Mouse (Mus musculus): ENCODE results near the gene Boc. TPM values are rescaled to one million over a fixed set of nuclear protein-coding genes. Genes with fewer than 3 reads are reported as not detected.

The Boc gene
- polyA plus RNA-seq, 1 experiment from 2014 or later = 7.8 TPM

DNA sequence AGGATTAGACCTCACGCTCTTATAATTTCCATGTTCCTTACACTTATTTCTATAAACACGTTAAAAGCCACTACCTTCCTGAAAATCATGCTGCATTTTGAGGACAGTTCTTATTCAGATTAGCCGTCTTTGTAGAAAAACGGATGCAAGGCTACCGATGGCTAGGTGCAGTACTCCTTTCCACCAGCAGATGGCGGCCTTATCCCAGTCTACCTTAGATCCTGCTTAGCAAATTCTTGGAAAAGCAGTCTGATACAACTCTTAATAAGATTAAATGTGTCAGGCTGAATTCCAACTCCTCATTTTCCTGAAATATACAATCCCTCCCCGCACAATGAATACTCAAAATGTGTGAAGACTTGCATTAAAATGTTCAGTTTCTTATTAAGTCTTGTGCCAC is 74.6 kb downstream of the Boc start:
- Histone ChIP-seq H3K27me3 (ENCODE audit: control insufficient read depth, insufficient read depth, low read length) (no peaks in the 10 kb centered on the region), H3K4me1 (ENCODE audit: control insufficient read depth, insufficient read depth, low read length) (no peaks in the 10 kb centered on the region), H3K27ac (ENCODE audit: low read depth, low read length) (no peak overlapping the region), H3K9ac (replicated peaks; ENCODE audit: low read depth, low read length) (no peak overlapping the region), H3K4me2 (ENCODE audit: low read depth, low read length) (no peak overlapping the region), H3K36me3 (ENCODE audit: control insufficient read depth, insufficient read depth, low read length) (no peaks in the 10 kb centered on the region), H3K9me3 (ENCODE audit: control insufficient read depth, low read length) (no peaks in the 10 kb centered on the region), H3K4me3 (ENCODE audit: low read depth, low read length) (no peak overlapping the region)
- 5% methylated on average over 7 of the region's 7 CpGs for WGBS
- peak; percentile 33; the same call in 1 of the 2 replicates for ATAC-seq (ENCODE audit: low read depth)

DNA sequence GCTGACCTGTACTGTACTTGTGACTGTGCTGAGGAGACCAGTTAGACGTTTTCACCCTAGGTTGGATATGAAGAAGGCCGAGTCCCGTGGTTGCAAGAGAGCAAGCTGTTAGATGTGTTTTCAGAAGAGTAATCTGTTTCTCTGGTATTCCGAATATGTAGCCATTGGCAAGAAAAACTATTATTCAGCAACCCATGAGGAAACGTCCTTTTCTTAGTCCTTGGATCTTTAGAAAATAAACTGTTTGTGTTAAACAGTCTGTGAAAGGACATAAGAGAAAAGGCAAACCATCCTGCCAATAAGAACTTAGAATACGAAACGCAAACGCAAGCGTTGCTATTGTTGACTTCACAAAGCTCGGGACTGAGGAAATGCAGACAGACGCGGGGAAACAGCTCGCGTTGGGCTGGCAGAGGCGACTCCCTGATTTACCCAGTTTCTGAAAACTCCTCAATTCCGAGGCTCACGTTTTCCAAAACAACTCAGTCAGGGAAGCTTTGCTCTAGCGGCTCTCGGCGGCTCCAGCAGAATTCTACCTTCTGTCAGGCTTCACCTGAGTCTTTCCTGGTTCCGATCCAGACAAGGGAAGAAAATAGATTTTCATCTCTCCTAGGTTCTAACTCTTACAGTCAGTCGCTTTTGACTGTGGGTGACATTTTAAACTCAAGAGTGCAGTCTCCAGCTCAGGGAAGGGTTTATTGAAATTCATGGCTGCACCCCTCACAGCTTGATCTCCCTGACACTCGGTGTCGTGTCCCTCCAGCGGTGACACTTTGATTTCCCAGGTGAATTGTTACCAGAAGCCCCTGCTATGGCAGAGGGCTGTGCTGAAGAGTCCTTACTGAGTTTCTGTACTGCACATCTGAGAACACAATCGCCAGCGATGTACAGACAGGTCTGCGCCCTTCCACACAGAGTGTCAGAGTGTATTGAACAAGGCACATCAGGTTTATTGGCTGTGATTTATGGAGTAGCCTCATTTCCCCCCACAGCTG is 76.8 kb downstream of the Boc start:
- no peak for ATAC-seq (ENCODE audit: low read depth)
- Histone ChIP-seq H3K27ac (ENCODE audit: low read depth, low read length) (0 out of 2 replicates have a peak overlapping the region, but pooled peaks have one; percentile 28), H3K4me3 (ENCODE audit: low read depth, low read length) (no peak overlapping the region), H3K36me3 (ENCODE audit: control insufficient read depth, insufficient read depth, low read length) (no peaks in the 10 kb centered on the region), H3K27me3 (ENCODE audit: control insufficient read depth, insufficient read depth, low read length) (no peaks in the 10 kb centered on the region), H3K4me1 (ENCODE audit: control insufficient read depth, insufficient read depth, low read length) (no peaks in the 10 kb centered on the region), H3K9ac (replicated peaks; ENCODE audit: low read depth, low read length) (0 out of 2 replicates have a peak overlapping the region, but pooled peaks have one; percentile 2), H3K4me2 (ENCODE audit: low read depth, low read length) (no peak overlapping the region), H3K9me3 (ENCODE audit: control insufficient read depth, low read length) (no peaks in the 10 kb centered on the region)
- WGBS = 39% methylated on average over 28 of the region's 28 CpGs

DNA sequence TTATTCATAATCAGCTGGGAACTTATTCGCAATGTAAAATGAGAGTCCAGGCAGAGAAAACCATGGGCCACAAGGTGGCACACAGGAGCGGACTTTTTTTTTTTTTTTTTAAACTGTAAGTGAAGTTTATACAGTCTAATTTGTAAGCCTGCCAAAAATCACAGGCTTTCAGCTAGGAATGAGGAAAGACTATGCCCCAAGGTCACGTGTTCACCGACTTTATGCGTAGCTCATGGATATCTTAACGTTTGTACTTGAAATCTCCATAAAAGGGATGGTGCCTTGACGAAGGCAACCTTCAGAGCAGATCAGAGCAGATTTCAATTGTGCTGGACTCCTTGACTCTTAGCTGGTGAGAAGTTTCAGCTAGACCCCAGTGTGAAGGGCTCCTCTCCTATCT is 78.1 kb downstream of the Boc start:
- Histone ChIP-seq H3K4me3 (ENCODE audit: low read depth, low read length) (no peak overlapping the region), H3K4me2 (ENCODE audit: low read depth, low read length) (no peak overlapping the region), H3K4me1 (ENCODE audit: control insufficient read depth, insufficient read depth, low read length) (no peaks in the 10 kb centered on the region), H3K27me3 (ENCODE audit: control insufficient read depth, insufficient read depth, low read length) (no peaks in the 10 kb centered on the region), H3K27ac (ENCODE audit: low read depth, low read length) (no peak overlapping the region), H3K36me3 (ENCODE audit: control insufficient read depth, insufficient read depth, low read length) (no peaks in the 10 kb centered on the region), H3K9ac (replicated peaks; ENCODE audit: low read depth, low read length) (no peak overlapping the region), H3K9me3 (ENCODE audit: control insufficient read depth, low read length) (no peaks in the 10 kb centered on the region)
- ATAC-seq (ENCODE audit: low read depth) = no peak
- whole genome bisulfite sequencing = 70% methylated on average over 7 of the region's 7 CpGs

DNA sequence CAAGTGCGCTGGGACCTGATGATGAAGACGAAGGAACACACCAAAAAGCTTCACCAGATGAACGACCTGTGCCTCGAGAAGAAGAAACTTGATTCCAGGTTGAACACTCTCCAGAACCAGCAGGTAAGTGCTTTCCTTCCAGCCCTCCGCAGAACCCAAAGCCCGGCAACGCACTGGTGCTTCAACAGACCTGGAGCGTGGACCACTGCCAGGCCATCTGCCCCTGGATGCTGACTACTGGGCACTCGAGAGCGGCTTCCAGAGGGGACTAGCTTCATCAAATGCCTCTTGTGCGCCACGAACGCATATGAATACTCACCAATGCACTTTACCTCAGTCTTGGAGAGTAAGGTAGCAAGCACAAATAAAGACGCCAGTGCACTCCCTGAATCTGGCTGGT is 78.8 kb downstream of the Boc start:
- H3K9me3 ChIP-seq (ENCODE audit: control insufficient read depth, low read length) = no peaks in the 10 kb centered on the region
- no peak overlapping the region for H3K27ac ChIP-seq (ENCODE audit: low read depth, low read length)
- H3K36me3 ChIP-seq (ENCODE audit: control insufficient read depth, insufficient read depth, low read length) = no peaks in the 10 kb centered on the region
- H3K4me3 ChIP-seq (ENCODE audit: low read depth, low read length) = no peak overlapping the region
- no peaks in the 10 kb centered on the region for H3K27me3 ChIP-seq (ENCODE audit: control insufficient read depth, insufficient read depth, low read length)
- ATAC-seq (ENCODE audit: low read depth) = no peak
- WGBS = 90% methylated on average over 14 of the region's 14 CpGs
- no peak overlapping the region for H3K4me2 ChIP-seq (ENCODE audit: low read depth, low read length)
- no peaks in the 10 kb centered on the region for H3K4me1 ChIP-seq (ENCODE audit: control insufficient read depth, insufficient read depth, low read length)
- no peak overlapping the region for H3K9ac ChIP-seq (replicated peaks; ENCODE audit: low read depth, low read length)

DNA sequence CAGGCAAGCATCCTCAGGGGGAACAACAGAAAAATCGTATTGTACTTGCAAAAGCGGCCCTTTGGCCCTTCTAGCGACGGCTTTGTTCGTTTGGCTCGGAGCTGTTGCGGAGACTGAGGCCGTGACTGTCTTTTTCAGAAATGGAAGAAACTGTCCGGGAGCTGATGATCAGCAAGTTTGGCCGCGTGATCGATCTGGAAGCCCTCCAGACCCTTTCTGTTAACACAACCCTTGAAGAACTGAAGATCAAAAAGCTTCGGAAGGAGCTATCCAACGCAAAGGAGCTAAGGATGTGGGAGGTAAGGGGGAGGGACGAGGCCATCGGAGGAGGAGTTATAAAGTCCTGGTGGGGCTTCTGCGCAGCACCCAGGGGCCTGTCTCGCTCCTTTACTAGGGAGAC is 79.9 kb downstream of the Boc start:
- no peaks in the 10 kb centered on the region for H3K36me3 ChIP-seq (ENCODE audit: control insufficient read depth, insufficient read depth, low read length)
- no peak for ATAC-seq (ENCODE audit: low read depth)
- H3K27ac ChIP-seq (ENCODE audit: low read depth, low read length) = no peak overlapping the region
- H3K9ac ChIP-seq (replicated peaks; ENCODE audit: low read depth, low read length) = no peak overlapping the region
- H3K9me3 ChIP-seq (ENCODE audit: control insufficient read depth, low read length) = no peaks in the 10 kb centered on the region
- no peak overlapping the region for H3K4me2 ChIP-seq (ENCODE audit: low read depth, low read length)
- H3K27me3 ChIP-seq (ENCODE audit: control insufficient read depth, insufficient read depth, low read length) = no peaks in the 10 kb centered on the region
- WGBS = 39% methylated on average over 18 of the region's 18 CpGs
- H3K4me3 ChIP-seq (ENCODE audit: low read depth, low read length) = no peak overlapping the region
- H3K4me1 ChIP-seq (ENCODE audit: control insufficient read depth, insufficient read depth, low read length) = no peaks in the 10 kb centered on the region

DNA sequence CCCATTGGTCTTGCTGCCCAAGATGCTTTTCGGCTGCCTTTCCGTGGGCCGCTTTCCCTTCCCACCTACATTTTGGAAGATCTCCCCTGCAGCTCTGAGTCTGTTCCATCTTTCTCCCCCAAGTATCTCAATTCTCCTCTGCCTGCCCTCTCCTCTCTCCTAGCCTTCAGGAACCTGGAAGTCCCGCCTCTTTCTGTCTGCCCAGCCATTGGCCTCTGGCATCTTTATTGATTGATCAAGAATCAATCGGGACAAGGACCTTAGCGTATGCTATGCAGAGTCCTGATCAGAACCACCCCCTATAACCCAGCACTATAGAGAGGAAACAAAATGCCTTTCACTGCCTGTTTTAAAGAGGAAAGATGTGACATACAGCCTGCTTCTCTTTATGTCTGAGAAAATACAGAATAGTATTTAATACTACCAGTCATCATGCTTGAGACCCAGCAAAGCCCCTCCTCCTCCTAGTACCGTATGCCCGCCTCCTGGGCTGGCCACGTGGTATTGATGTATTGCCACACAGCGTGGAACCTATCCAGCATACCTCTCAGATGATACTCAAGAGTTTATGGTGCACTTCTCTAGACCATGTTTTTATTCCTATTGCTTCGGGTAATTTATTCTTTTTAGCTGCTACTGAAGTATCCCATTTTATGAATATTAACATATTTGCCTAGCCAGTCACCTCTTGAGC is 82.9 kb downstream of the Boc start:
- H3K9me3 ChIP-seq (ENCODE audit: control insufficient read depth, low read length) = no peaks in the 10 kb centered on the region
- H3K4me2 ChIP-seq (ENCODE audit: low read depth, low read length) = no peak overlapping the region
- no peak overlapping the region for H3K9ac ChIP-seq (replicated peaks; ENCODE audit: low read depth, low read length)
- 87% methylated on average over 11 of the region's 11 CpGs for WGBS
- no peaks in the 10 kb centered on the region for H3K36me3 ChIP-seq (ENCODE audit: control insufficient read depth, insufficient read depth, low read length)
- H3K4me3 ChIP-seq (ENCODE audit: low read depth, low read length) = no peak overlapping the region
- H3K27ac ChIP-seq (ENCODE audit: low read depth, low read length) = no peak overlapping the region
- H3K4me1 ChIP-seq (ENCODE audit: control insufficient read depth, insufficient read depth, low read length) = no peaks in the 10 kb centered on the region
- ATAC-seq (ENCODE audit: low read depth) = no peak
- no peaks in the 10 kb centered on the region for H3K27me3 ChIP-seq (ENCODE audit: control insufficient read depth, insufficient read depth, low read length)

DNA sequence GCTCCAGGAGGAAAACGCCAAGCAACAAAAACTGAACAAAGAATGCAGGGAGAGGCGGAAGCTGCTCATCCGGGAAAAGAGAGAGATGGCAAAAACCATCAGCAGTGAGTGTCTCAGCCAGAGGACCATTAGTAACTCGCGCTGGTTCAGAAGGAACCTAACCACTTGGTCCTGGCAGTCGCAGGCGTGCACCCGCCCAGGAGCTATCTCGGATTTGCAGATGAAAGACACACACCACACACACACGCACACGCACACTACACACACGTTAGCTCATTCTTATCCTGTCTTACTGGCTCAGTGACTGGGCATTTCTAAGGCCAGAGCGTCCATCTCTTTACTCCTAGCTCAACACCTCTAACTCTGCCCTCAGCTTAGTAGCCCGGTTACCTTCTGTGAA is 83.4 kb downstream of the Boc start:
- Histone ChIP-seq H3K27ac (ENCODE audit: low read depth, low read length) (no peak overlapping the region), H3K9me3 (ENCODE audit: control insufficient read depth, low read length) (no peaks in the 10 kb centered on the region), H3K4me3 (ENCODE audit: low read depth, low read length) (no peak overlapping the region), H3K4me1 (ENCODE audit: control insufficient read depth, insufficient read depth, low read length) (no peaks in the 10 kb centered on the region), H3K9ac (replicated peaks; ENCODE audit: low read depth, low read length) (no peak overlapping the region), H3K4me2 (ENCODE audit: low read depth, low read length) (no peak overlapping the region), H3K27me3 (ENCODE audit: control insufficient read depth, insufficient read depth, low read length) (no peaks in the 10 kb centered on the region), H3K36me3 (ENCODE audit: control insufficient read depth, insufficient read depth, low read length) (no peaks in the 10 kb centered on the region)
- WGBS = 93% methylated on average over 14 of the region's 14 CpGs
- no peak for ATAC-seq (ENCODE audit: low read depth)

DNA sequence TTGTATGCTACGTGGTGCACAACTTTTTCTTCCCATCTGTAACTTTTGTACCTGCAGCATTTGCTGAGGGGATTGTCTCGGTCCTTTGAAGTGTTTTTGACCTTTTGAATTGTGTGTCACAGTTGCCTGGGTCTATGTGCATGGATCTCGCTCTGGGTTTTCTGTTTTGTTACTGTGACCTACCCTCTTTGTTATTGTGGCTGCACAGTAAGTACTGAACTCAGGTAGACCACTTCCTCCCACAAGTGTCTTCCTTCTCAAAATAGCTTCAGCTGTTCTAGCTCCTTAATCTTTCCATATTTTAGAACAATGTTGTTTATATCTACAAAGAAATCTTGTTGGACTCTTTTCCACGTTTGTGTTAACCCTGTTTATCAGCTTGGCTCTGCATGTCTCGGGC is 97.8 kb downstream of the Boc start:
- H3K36me3 ChIP-seq (ENCODE audit: control insufficient read depth, insufficient read depth, low read length) = no peaks in the 10 kb centered on the region
- no peak overlapping the region for H3K4me3 ChIP-seq (ENCODE audit: low read depth, low read length)
- H3K4me2 ChIP-seq (ENCODE audit: low read depth, low read length) = no peak overlapping the region
- H3K9ac ChIP-seq (replicated peaks; ENCODE audit: low read depth, low read length) = no peak overlapping the region
- WGBS = 85% methylated on average over 5 of the region's 5 CpGs
- no peaks in the 10 kb centered on the region for H3K9me3 ChIP-seq (ENCODE audit: control insufficient read depth, low read length)
- H3K4me1 ChIP-seq (ENCODE audit: control insufficient read depth, insufficient read depth, low read length) = no peaks in the 10 kb centered on the region
- H3K27ac ChIP-seq (ENCODE audit: low read depth, low read length) = no peak overlapping the region
- H3K27me3 ChIP-seq (ENCODE audit: control insufficient read depth, insufficient read depth, low read length) = no peaks in the 10 kb centered on the region
- ATAC-seq (ENCODE audit: low read depth) = no peak

DNA sequence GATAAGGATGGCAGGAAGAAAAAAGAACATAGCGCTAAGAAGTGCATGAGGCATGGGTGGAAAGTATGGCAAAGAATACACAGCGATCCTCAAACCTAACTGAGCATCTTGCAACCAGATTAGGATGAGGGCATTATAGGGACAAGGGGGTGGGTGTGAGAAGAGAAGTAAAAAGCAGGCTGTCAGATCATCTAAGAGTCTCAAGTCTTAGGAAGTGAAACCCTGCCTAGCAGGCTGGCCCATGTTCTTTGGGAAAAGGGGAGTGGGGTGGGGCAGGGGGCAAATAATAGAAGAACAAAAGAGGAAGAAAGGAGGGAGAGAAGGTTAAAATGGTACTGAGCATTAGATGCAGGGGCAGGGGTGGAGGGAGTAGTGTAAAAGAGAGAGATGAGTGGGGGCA is 99.9 kb downstream of the Boc start:
- Histone ChIP-seq H3K4me2 (ENCODE audit: low read depth, low read length) (no peak overlapping the region), H3K4me3 (ENCODE audit: low read depth, low read length) (no peak overlapping the region), H3K36me3 (ENCODE audit: control insufficient read depth, insufficient read depth, low read length) (no peaks in the 10 kb centered on the region), H3K27me3 (ENCODE audit: control insufficient read depth, insufficient read depth, low read length) (no peaks in the 10 kb centered on the region), H3K9me3 (ENCODE audit: control insufficient read depth, low read length) (no peaks in the 10 kb centered on the region), H3K27ac (ENCODE audit: low read depth, low read length) (no peak overlapping the region), H3K9ac (replicated peaks; ENCODE audit: low read depth, low read length) (no peak overlapping the region), H3K4me1 (ENCODE audit: control insufficient read depth, insufficient read depth, low read length) (no peaks in the 10 kb centered on the region)
- ATAC-seq (ENCODE audit: low read depth) = no peak
- WGBS = 88% methylated on average over 2 of the region's 2 CpGs

All from neural tube, embryonic 14.5 days (tissue).